Mouse (Mus musculus): ENCODE results near the gene Gm11096. TPM values are rescaled to one million over a fixed set of nuclear protein-coding genes. Genes with fewer than 3 reads are reported as not detected.

Gene Gm11096
- polyA plus RNA-seq (2012; ENCODE audit: insufficient read depth, insufficient read length, missing spikeins): not detected in 2 replicates

- Histone ChIP-seq H3K4me3 (ENCODE audit: insufficient read depth, low read depth, low read length) (no peak within 1 kb of the TSS), H3K27ac (replicated peaks; ENCODE audit: low read depth, low read length) (no peak within 1 kb of the TSS), H3K4me1 (ENCODE audit: control insufficient read depth, insufficient read depth, insufficient read length, low read length) (no peaks in the 10 kb centered on the region)
Measured at GRCm38 (mm10) chr17:81441463-81441862, at the start of gene Gm11096. TSS of gene Gm11096 (plus strand) at chr17:81441763.

- Histone ChIP-seq H3K4me1 (ENCODE audit: control insufficient read depth, insufficient read depth, insufficient read length, low read length) (peaks cover 3% of the 10 kb centered on the region; the same call in 1 of the 2 replicates), H3K27ac (replicated peaks; ENCODE audit: low read depth, low read length) (no peak overlapping the region), H3K4me3 (ENCODE audit: insufficient read depth, low read depth, low read length) (no peak overlapping the region)
Measured at GRCm38 (mm10) chr17:81393040-81393439, 48.5 kb upstream of the Gm11096 start.

DNA sequence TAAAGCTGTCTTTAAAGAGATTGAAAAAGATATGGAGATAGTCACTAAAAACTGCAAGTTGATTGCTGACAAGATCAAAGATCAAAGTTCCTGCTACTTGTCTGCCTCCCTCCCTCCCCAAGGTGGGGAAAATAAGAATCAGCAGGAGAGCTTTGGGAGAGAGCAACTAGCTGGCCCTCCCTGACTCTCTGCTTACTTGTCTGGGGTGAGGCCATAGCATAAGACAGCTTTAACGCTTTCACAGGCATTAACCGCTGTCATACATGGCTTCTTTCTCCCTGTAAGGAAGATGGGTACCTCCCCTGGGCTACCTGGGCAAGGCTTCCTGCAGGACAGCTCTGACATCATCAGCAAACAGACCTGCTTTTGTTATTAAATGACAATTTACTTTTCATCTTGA is 47.4 kb upstream of the Gm11096 start:
- H3K4me1 ChIP-seq (ENCODE audit: control insufficient read depth, insufficient read depth, insufficient read length, low read length): no peaks in the 10 kb centered on the region
- no peak overlapping the region for H3K27ac ChIP-seq (replicated peaks; ENCODE audit: low read depth, low read length)
- no peak overlapping the region for H3K4me3 ChIP-seq (ENCODE audit: insufficient read depth, low read depth, low read length)

GRCm38 (mm10) chr17:81397434-81397833 is 44.1 kb upstream of the Gm11096 start:
- Histone ChIP-seq H3K27ac (replicated peaks; ENCODE audit: low read depth, low read length) (no peak overlapping the region), H3K4me1 (ENCODE audit: control insufficient read depth, insufficient read depth, insufficient read length, low read length) (no peaks in the 10 kb centered on the region), H3K4me3 (ENCODE audit: insufficient read depth, low read depth, low read length) (no peak overlapping the region)

GRCm38 (mm10) chr17:81400377-81400776 is 41.2 kb upstream of the Gm11096 start:
- no peaks in the 10 kb centered on the region for H3K4me1 ChIP-seq (ENCODE audit: control insufficient read depth, insufficient read depth, insufficient read length, low read length)
- no peak overlapping the region for H3K27ac ChIP-seq (replicated peaks; ENCODE audit: low read depth, low read length)
- no peak overlapping the region for H3K4me3 ChIP-seq (ENCODE audit: insufficient read depth, low read depth, low read length)

GRCm38 (mm10) chr17:81402636-81403035 is 38.9 kb upstream of the Gm11096 start:
- no peak overlapping the region for H3K27ac ChIP-seq (replicated peaks; ENCODE audit: low read depth, low read length)
- H3K4me3 ChIP-seq (ENCODE audit: insufficient read depth, low read depth, low read length): no peak overlapping the region
- H3K4me1 ChIP-seq (ENCODE audit: control insufficient read depth, insufficient read depth, insufficient read length, low read length): no peaks in the 10 kb centered on the region

GRCm38 (mm10) chr17:81403121-81403520 is 38.4 kb upstream of the Gm11096 start:
- Histone ChIP-seq H3K27ac (replicated peaks; ENCODE audit: low read depth, low read length) (no peak overlapping the region), H3K4me3 (ENCODE audit: insufficient read depth, low read depth, low read length) (no peak overlapping the region), H3K4me1 (ENCODE audit: control insufficient read depth, insufficient read depth, insufficient read length, low read length) (no peaks in the 10 kb centered on the region)

GRCm38 (mm10) chr17:81404225-81404624 is 37.3 kb upstream of the Gm11096 start:
- H3K27ac ChIP-seq (replicated peaks; ENCODE audit: low read depth, low read length): no peak overlapping the region
- H3K4me1 ChIP-seq (ENCODE audit: control insufficient read depth, insufficient read depth, insufficient read length, low read length): no peaks in the 10 kb centered on the region
- no peak overlapping the region for H3K4me3 ChIP-seq (ENCODE audit: insufficient read depth, low read depth, low read length)

- Histone ChIP-seq H3K4me3 (ENCODE audit: insufficient read depth, low read depth, low read length) (no peak overlapping the region), H3K4me1 (ENCODE audit: control insufficient read depth, insufficient read depth, insufficient read length, low read length) (no peaks in the 10 kb centered on the region), H3K27ac (replicated peaks; ENCODE audit: low read depth, low read length) (no peak overlapping the region)
Measured at GRCm38 (mm10) chr17:81412736-81413135, 28.8 kb upstream of the Gm11096 start.

DNA sequence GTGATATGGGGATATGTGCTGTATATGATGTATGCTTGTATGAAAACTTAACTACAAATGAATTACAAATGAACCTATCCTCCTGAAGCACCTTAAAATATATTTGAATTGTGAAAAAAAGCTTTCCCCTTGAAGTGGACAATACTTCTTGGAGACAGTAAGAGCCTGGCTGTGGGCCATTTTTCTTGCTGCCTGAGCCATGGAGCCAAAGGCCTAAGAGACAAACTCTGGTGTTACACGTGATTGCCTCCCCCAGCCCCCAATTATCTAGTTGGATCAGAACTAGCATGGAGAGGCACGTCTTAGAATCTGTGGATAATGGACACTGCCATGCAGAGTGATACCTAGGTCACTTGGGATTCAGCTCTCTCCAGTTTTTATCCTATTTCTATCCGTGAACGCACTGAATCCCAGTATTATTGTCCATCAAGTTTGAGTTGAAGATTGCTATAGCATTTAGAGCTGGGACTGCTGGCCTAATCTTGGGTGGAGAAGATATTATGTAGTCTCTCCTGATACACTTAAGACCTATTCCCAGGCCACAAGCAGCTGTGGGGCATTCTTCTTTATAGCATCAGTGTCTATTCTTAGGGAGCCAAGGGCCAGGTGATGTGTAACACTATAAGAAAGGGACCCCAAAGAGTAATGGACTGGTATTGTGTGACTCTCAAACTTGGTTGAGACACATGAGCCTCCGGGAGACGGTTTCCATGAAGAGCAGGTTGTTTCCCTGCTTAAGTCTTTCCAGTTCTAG is 25.0 kb upstream of the Gm11096 start:
- Histone ChIP-seq H3K4me1 (ENCODE audit: control insufficient read depth, insufficient read depth, insufficient read length, low read length) (no peaks in the 10 kb centered on the region), H3K4me3 (ENCODE audit: insufficient read depth, low read depth, low read length) (no peak overlapping the region), H3K27ac (replicated peaks; ENCODE audit: low read depth, low read length) (no peak overlapping the region)

- H3K4me3 ChIP-seq (ENCODE audit: insufficient read depth, low read depth, low read length): no peak overlapping the region
- no peak overlapping the region for H3K27ac ChIP-seq (replicated peaks; ENCODE audit: low read depth, low read length)
- no peaks in the 10 kb centered on the region for H3K4me1 ChIP-seq (ENCODE audit: control insufficient read depth, insufficient read depth, insufficient read length, low read length)
Measured at GRCm38 (mm10) chr17:81419802-81420459, 21.6 kb upstream of the Gm11096 start.

DNA sequence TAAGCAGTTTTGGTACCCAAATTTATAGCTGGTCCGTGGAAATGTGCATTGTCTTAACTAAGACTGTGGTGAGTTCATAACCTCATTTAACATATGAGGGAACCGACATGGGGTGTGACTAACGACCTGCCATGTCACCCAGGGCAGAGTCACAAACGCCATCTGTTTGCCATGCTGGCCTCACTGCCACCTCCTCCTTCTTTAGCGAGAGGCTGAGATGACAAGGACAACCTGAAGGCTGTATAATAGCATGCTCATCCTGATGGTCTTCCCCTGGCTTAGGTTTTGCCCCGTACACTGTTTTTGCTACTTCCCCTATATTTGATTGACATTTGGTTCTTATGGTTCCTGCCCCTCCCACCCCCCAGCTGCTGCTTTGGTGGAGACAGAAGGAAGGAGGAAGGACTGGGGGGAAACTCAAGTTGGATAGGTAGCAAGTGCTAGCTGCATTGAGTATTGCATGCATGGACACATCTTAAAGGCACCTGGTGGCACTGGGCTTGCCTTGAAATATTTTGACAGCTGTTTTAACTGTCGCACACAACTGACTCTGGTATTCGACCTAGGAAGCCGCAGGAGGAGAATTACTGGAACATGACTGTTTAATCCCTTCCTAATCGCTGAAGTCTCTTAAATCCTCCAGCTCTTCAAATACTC is 17.2 kb upstream of the Gm11096 start:
- no peak overlapping the region for H3K27ac ChIP-seq (replicated peaks; ENCODE audit: low read depth, low read length)
- no peaks in the 10 kb centered on the region for H3K4me1 ChIP-seq (ENCODE audit: control insufficient read depth, insufficient read depth, insufficient read length, low read length)
- no peak overlapping the region for H3K4me3 ChIP-seq (ENCODE audit: insufficient read depth, low read depth, low read length)

- no peak overlapping the region for H3K27ac ChIP-seq (replicated peaks; ENCODE audit: low read depth, low read length)
- no peak overlapping the region for H3K4me3 ChIP-seq (ENCODE audit: insufficient read depth, low read depth, low read length)
- H3K4me1 ChIP-seq (ENCODE audit: control insufficient read depth, insufficient read depth, insufficient read length, low read length): no peaks in the 10 kb centered on the region
Measured at GRCm38 (mm10) chr17:81427245-81427644, 14.3 kb upstream of the Gm11096 start.

GRCm38 (mm10) chr17:81432733-81433132 is 8.8 kb upstream of the Gm11096 start:
- H3K4me3 ChIP-seq (ENCODE audit: insufficient read depth, low read depth, low read length): no peak overlapping the region
- H3K27ac ChIP-seq (replicated peaks; ENCODE audit: low read depth, low read length): no peak overlapping the region
- no peaks in the 10 kb centered on the region for H3K4me1 ChIP-seq (ENCODE audit: control insufficient read depth, insufficient read depth, insufficient read length, low read length)

DNA sequence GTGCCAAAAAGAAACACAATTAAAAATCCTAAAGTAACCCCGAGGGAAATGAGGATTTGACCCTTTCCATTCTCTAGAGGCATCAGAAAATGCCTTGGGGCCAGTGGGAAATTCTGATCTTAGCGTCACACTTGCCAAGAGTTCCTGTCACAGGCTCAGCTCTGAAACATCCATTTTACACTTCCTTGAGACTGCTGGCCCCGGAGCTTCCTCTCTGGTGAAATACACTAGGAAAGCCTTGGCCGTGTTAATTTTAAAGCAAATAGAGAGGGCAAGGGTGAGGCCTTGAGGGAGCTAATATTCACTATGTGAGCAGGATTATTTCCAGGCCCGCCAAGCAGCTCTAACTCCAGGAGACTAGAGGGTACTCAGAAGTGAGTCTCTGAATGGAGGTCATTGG is 8.4 kb upstream of the Gm11096 start:
- Histone ChIP-seq H3K4me1 (ENCODE audit: control insufficient read depth, insufficient read depth, insufficient read length, low read length) (no peaks in the 10 kb centered on the region), H3K4me3 (ENCODE audit: insufficient read depth, low read depth, low read length) (no peak overlapping the region), H3K27ac (replicated peaks; ENCODE audit: low read depth, low read length) (no peak overlapping the region)
